Mouse (Mus musculus) neural tube, embryonic 13.5 days (tissue): ENCODE data around the gene Kif5c. TPM values are rescaled to one million over a fixed set of nuclear protein-coding genes. Genes with fewer than 3 reads are reported as not detected.
A peak's percentile ranks its signal among the peaks of the same experiment; 100 is the strongest.

ENCODE experiments used
- ATAC-seq: fragments of 200-750 bp; cut with Nextera tagmentation; 2 replicates; pipeline ENCODE4 v1.8.0; 2017; ENCODE audit warnings: low read depth, mild to moderate bottlenecking, moderate TSS enrichment, moderate library complexity
- H3K27ac ChIP-seq: fragments of 300-500 bp; sonication (generic); replicated peaks from 2 replicates; pipeline ENCODE4 v1.5.1; 2015; ENCODE audit warnings: moderate library complexity, mild to moderate bottlenecking, inconsistent platforms
- H3K27me3 ChIP-seq: fragments of 300-500 bp; sonication (generic); 2 replicates; pipeline ENCODE4 v1.6.1; 2015; ENCODE audit warnings: mild to moderate bottlenecking, inconsistent platforms
- H3K36me3 ChIP-seq: fragments of 300-500 bp; sonication (generic); 2 replicates; pipeline ENCODE4 v1.6.1; 2015; ENCODE audit warnings: mild to moderate bottlenecking, inconsistent platforms
- H3K4me1 ChIP-seq: fragments of 300-500 bp; sonication (generic); replicated peaks from 2 replicates; pipeline ENCODE4 v1.6.1; 2015; ENCODE audit warnings: inconsistent platforms
- H3K4me2 ChIP-seq: fragments of 300-500 bp; sonication (generic); 2 replicates; pipeline ENCODE4 v1.6.1; 2015; ENCODE audit warnings: inconsistent platforms, mild to moderate bottlenecking, moderate library complexity
- H3K4me3 ChIP-seq: fragments of 300-500 bp; sonication (generic); 2 replicates; pipeline ENCODE4 v1.5.1; 2015; ENCODE audit warnings: mild to moderate bottlenecking, inconsistent platforms
- H3K9ac ChIP-seq: fragments of 300-500 bp; sonication (generic); 2 replicates; pipeline ENCODE4 v1.6.1; 2015; ENCODE audit warnings: moderate library complexity, mild to moderate bottlenecking, inconsistent platforms
- H3K9me3 ChIP-seq: fragments of 300-500 bp; sonication (generic); 2 replicates; pipeline ENCODE4 v1.6.1; 2016; ENCODE audit warnings: inconsistent platforms
- WGBS: fragments of 180-500 bp; shearing (Covaris S2); methylation state at CpG from one replicate; pipeline ENCODE4 v1.1.7; 2015; 5-methylcytosine and 5-hydroxymethylcytosine counted together
- polyA plus RNA-seq: library from polyadenylated mRNA; unstranded; fragments of >200 nt; fragmentation: Nextera tagmentation; extraction: Ambion mirVana; gene quantifications from 2 replicates; pipeline ENCODE4 v1.2.1, GENCODE M21; 2015

Kif5c gene
- polyA plus RNA-seq, 1 experiment from 2014 or later: 181 TPM

DNA sequence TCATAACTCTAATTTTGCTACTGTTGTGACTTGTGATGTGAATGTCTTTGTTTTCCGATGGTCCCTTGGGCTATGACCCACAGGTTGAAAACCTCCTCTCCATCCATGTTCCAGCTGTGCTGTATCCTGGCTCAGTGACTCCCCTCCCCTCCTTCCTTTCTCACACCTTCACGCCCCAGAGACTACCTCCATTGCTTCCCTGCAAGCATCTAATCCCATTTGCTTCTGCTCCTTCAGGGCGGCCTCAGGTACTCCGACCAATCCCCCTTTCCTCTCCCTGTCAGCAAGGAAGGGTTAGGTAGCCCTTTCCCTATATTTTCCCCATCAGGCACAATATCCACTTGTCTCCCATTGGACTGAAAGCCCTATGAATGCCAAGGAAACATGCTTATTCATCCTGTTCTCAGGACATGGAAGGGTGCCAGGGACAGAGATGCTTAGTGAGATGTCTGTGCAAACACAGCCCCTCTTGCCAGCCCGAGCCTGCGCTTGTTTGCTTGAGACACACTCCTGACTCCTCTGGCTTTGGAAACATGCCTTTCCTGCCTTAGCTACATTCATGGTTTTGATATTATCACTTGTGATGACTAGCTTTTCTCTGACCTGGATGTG lies 9.1 kb downstream of the Kif5c start:
- Histone ChIP-seq H3K9me3 (no peaks in the 10 kb centered on the region), H3K9ac (no peak overlapping the region), H3K27ac (peak overlapping the region; percentile 59), H3K4me2 (no peak overlapping the region), H3K36me3 (peaks cover 13% of the 10 kb centered on the region; the same call in 1 of the 2 replicates), H3K4me1 (peaks cover 51% of the 10 kb centered on the region), H3K27me3 (no peaks in the 10 kb centered on the region), H3K4me3 (no peak overlapping the region)
- no peak for ATAC-seq
- 78% methylated on average over 6 of the region's 6 CpGs for WGBS

DNA sequence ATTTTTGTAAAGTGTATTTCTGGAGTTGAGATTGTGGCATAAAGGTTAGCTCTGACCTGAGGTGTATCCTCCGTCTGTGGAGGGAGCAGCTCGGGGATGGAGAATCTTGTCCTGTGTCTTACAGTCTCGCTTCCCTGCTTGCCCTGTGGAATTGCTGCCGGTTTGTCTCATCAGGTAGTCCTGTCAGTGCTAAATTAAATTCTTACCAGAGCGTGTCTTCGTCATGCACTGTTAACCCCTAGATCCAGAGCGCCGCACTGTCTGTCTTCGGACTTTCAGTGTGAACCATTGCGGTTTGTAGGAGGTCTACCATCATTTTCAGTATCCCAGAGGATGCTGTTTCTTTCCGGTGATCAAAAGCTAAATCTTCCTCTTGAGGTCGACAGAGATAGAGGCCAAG lies 10.1 kb downstream of the Kif5c start:
- Histone ChIP-seq H3K4me2 (no peak overlapping the region), H3K4me1 (peaks cover 61% of the 10 kb centered on the region)

DNA sequence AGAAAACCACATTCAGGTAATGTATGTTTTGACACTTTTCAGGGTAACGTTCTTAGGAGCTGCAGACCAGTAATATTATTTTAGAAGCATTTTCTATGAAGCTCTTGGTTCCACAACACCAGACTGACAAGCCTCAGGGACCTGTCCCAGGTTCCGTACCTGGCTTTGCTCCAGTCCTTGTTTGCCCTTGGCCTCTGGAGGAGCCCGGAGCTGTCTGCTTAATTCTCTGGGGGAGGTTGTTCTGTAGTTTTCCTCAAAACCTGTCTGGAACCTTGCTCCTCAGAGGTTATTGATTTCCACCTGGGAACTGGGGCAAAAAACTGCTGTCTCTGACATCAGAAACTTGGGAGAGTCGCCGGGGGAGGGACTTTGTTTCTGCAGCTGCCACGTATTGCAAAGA lies 11.5 kb downstream of the Kif5c start:
- peaks cover 65% of the 10 kb centered on the region for H3K4me1 ChIP-seq
- ATAC-seq: no peak
- no peak overlapping the region for H3K4me3 ChIP-seq
- peaks cover 5% of the 10 kb centered on the region; the same call in 1 of the 2 replicates for H3K36me3 ChIP-seq
- H3K9me3 ChIP-seq: no peaks in the 10 kb centered on the region
- 92% methylated on average over 6 of the region's 6 CpGs for WGBS
- no peak overlapping the region for H3K27ac ChIP-seq
- no peaks in the 10 kb centered on the region for H3K27me3 ChIP-seq
- no peak overlapping the region for H3K9ac ChIP-seq
- no peak overlapping the region for H3K4me2 ChIP-seq

More for the DNA sequence above, 10.1 kb downstream of the Kif5c start:
- Histone ChIP-seq H3K27me3 (no peaks in the 10 kb centered on the region), H3K36me3 (peaks cover 6% of the 10 kb centered on the region; the same call in 1 of the 2 replicates), H3K9ac (no peak overlapping the region), H3K9me3 (no peaks in the 10 kb centered on the region), H3K4me3 (no peak overlapping the region), H3K27ac (no peak overlapping the region)
- no peak for ATAC-seq
- 77% methylated on average over 12 of the region's 12 CpGs for WGBS

DNA sequence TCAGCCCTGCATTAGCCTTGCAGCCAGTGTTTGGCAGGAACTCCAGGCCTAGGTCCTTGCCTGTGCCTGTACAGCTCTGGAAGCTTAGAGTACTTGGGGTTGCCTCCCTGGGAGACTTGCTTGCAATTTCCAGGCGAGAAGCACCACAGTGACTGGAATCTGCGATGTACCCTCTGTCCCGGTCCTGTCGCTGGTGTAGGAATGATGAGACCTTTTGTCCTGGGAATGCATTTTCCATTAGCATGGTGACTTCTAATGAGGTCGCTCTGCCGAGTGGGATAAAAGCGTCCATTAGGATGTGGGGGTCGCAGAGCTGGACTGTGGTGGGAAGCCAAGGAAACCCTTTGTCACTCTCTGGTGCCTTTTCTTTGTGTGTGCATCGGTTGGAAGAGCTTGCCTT lies 14.1 kb downstream of the Kif5c start:
- H3K27me3 ChIP-seq: no peaks in the 10 kb centered on the region
- 18% methylated on average over 9 of the region's 9 CpGs for WGBS
- peak overlapping the region; percentile 61 for H3K9ac ChIP-seq
- H3K27ac ChIP-seq: peak overlapping the region; percentile 81
- peaks cover 5% of the 10 kb centered on the region; the same call in 1 of the 2 replicates for H3K36me3 ChIP-seq
- no peaks in the 10 kb centered on the region for H3K9me3 ChIP-seq
- 0 out of 2 replicates have a peak overlapping the region, but pooled peaks have one; percentile 2 for H3K4me3 ChIP-seq
- ATAC-seq: peak; percentile 74
- H3K4me1 ChIP-seq: peaks cover 51% of the 10 kb centered on the region
- H3K4me2 ChIP-seq: peak overlapping the region; percentile 47

DNA sequence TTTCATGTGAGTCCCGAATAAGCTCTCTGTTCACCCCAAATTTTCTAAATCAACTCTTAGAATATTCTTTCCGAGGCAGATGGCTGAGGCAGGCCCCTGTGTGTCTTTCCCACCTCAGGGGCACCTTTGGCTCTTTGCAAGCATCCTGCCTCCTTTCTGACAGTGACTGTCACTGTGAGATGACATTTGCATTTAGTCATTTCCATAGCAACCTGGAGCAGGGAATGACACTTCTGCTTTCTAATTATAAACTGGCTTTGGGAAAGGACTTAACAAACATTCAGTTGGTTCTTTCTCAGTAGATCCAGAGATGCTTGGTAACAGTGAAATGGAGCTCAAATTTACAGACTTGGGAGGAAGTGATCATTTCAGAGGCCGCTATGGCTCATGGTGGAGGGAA lies 23.7 kb downstream of the Kif5c start:
- peaks cover 63% of the 10 kb centered on the region for H3K4me1 ChIP-seq
- no peak for ATAC-seq
- H3K27me3 ChIP-seq: no peaks in the 10 kb centered on the region
- peak overlapping the region; percentile 38; the same call in 1 of the 2 replicates for H3K27ac ChIP-seq
- 87% methylated on average over 3 of the region's 3 CpGs for WGBS
- no peaks in the 10 kb centered on the region for H3K9me3 ChIP-seq
- H3K4me3 ChIP-seq: no peak overlapping the region
- no peak overlapping the region for H3K9ac ChIP-seq
- H3K36me3 ChIP-seq: no peaks in the 10 kb centered on the region; the same call in 1 of the 2 replicates
- H3K4me2 ChIP-seq: no peak overlapping the region

DNA sequence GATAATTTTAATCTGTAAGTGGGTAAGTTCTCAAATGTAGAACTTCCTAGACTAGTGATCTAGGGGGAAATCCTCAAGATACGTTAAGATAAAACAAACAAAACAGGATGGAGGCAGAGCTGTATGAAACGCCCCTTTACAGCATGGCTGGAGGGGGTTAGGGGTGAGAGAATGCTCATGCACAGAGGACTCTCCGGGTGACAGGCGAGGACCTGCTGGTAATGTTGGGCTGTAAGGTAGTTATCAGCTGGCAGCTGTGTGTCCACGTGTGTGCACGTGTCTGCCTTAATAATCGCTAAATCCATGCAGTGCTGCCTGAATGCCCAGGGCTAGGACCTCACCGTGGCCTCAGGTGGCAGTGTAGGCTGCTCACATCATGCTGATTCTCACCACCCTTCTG lies 24.7 kb downstream of the Kif5c start:
- Histone ChIP-seq H3K27me3 (no peaks in the 10 kb centered on the region), H3K36me3 (no peaks in the 10 kb centered on the region; the same call in 1 of the 2 replicates), H3K4me3 (no peak overlapping the region), H3K27ac (no peak overlapping the region), H3K4me2 (no peak overlapping the region), H3K4me1 (peaks cover 66% of the 10 kb centered on the region), H3K9me3 (no peaks in the 10 kb centered on the region), H3K9ac (no peak overlapping the region)
- ATAC-seq: no peak
- 86% methylated on average over 8 of the region's 8 CpGs for WGBS

DNA sequence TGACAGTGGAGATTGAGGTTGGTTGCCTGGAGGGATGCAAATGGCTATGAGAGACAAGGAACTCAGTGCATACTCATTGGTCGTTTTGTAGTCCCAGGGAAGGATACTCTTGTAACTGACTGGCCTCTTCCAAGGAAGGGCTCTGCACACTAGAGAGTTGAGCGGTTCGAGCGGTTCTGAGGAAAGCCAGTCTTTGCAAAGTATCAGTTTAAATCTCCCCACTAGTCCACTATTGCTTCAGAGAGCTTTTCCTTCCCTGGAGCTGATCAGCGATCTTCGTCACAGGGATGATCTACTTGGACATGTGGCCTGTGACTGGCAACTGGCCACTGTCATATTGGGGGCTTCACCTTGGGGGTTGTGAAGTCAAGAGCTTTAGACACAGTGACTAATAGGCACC lies 28.5 kb downstream of the Kif5c start:
- Histone ChIP-seq H3K9ac (no peak overlapping the region), H3K9me3 (no peaks in the 10 kb centered on the region), H3K36me3 (peaks cover 3% of the 10 kb centered on the region), H3K4me1 (peaks cover 53% of the 10 kb centered on the region), H3K4me2 (no peak overlapping the region), H3K27me3 (no peaks in the 10 kb centered on the region), H3K27ac (no peak overlapping the region), H3K4me3 (no peak overlapping the region)
- 80% methylated on average over 6 of the region's 6 CpGs for WGBS
- ATAC-seq: no peak

DNA sequence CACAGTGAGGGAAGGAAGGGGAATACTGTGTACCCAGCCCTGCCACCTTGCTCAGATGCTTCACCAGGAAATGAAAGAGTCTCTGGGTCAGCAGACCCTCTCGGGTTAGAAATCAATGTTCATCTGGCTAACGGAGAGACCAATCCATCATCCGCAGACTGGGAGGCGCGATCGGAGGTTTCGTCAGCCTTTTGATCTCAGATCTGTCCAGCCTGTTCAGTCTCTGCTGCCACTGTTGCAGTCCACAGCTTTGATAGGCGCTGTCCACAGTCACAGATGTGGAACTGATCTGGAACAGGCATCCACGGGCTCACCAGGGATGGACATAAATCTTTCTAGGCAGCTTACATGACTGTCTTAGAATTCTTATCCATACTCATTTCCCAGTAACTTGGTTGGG lies 29.2 kb downstream of the Kif5c start:
- Histone ChIP-seq H3K9ac (no peak overlapping the region), H3K4me1 (peaks cover 45% of the 10 kb centered on the region), H3K27me3 (no peaks in the 10 kb centered on the region), H3K4me2 (no peak overlapping the region), H3K4me3 (no peak overlapping the region), H3K9me3 (no peaks in the 10 kb centered on the region), H3K27ac (0 out of 2 replicates have a peak overlapping the region, but pooled peaks have one; percentile 9), H3K36me3 (peaks cover 3% of the 10 kb centered on the region)
- ATAC-seq: peak; percentile 23; the same call in 1 of the 2 replicates
- 61% methylated on average over 9 of the region's 9 CpGs for WGBS

DNA sequence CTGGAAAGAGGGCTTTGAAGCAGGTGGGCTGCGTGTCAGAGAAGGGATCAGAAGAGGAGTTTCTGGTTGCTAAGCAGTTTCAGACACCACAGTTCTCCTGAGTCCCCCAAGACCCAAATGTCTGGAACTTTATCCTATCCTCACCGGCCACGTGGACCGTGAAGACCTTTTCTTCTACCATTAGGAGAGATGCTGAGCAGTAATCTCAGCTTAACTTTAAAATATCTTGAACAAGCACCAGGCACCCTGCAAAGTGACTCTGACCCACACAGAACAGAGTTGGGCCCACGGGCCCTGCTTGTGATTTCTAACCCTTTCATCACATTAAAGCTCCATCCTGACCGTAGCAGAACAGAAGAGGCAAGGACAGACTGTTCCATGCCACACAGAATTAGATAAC lies 29.7 kb downstream of the Kif5c start:
- no peaks in the 10 kb centered on the region for H3K27me3 ChIP-seq
- no peak overlapping the region for H3K4me3 ChIP-seq
- WGBS: 89% methylated on average over 6 of the region's 6 CpGs
- no peak overlapping the region for H3K27ac ChIP-seq
- no peak overlapping the region for H3K9ac ChIP-seq
- peaks cover 45% of the 10 kb centered on the region for H3K4me1 ChIP-seq
- H3K36me3 ChIP-seq: peaks cover 3% of the 10 kb centered on the region
- no peak overlapping the region for H3K4me2 ChIP-seq
- no peak for ATAC-seq
- H3K9me3 ChIP-seq: no peaks in the 10 kb centered on the region

DNA sequence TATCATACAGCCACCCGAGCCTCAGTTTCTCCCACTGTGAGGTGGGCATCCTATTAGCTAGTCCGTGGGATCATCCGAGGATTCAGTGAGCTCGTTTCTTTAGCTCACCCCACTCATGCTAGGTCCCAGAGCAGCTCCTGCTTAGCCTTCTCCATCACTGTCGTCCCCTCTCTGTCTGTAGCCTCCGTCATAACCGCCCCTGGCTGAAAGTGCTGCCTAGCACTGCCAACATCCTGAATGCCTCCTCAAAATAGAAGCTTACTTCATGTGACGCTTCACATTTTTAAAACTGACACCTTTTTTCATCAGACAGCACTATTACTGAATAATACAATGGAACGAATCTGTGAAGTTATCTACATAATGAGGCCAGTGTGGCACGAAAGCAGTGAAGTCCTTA lies 30.1 kb downstream of the Kif5c start:
- H3K27ac ChIP-seq: no peak overlapping the region
- 89% methylated on average over 10 of the region's 10 CpGs for whole genome bisulfite sequencing
- no peak overlapping the region for H3K4me2 ChIP-seq
- peaks cover 3% of the 10 kb centered on the region for H3K36me3 ChIP-seq
- no peaks in the 10 kb centered on the region for H3K27me3 ChIP-seq
- peaks cover 49% of the 10 kb centered on the region for H3K4me1 ChIP-seq
- H3K4me3 ChIP-seq: no peak overlapping the region
- no peaks in the 10 kb centered on the region for H3K9me3 ChIP-seq
- H3K9ac ChIP-seq: no peak overlapping the region
- no peak for ATAC-seq

DNA sequence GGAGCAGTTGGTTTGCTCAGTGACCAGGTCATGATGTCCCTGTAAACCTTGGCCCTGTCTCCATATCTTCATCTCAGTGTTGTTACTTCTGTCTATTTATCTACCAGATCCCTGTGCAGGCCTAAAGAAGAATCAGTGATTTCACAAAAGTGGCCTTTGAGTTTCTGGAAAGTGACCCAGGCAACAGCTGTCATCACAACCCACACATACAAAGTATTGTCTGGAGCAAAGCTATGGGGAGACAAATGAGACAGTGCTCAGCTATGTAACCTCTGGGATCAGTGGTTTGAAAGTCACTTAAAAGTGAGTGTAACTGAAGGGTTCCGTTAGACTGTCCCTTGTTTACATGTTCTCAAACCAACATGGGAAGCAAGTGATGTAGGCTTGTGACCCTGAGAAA lies 32.6 kb downstream of the Kif5c start:
- H3K27ac ChIP-seq: no peak overlapping the region
- H3K27me3 ChIP-seq: no peaks in the 10 kb centered on the region
- 77% methylated on average over 1 of the region's 1 CpGs for WGBS
- no peak overlapping the region for H3K4me2 ChIP-seq
- H3K36me3 ChIP-seq: peaks cover 3% of the 10 kb centered on the region; the same call in 1 of the 2 replicates
- no peak overlapping the region for H3K9ac ChIP-seq
- H3K4me3 ChIP-seq: no peak overlapping the region
- no peaks in the 10 kb centered on the region for H3K9me3 ChIP-seq
- ATAC-seq: no peak
- H3K4me1 ChIP-seq: peaks cover 56% of the 10 kb centered on the region

DNA sequence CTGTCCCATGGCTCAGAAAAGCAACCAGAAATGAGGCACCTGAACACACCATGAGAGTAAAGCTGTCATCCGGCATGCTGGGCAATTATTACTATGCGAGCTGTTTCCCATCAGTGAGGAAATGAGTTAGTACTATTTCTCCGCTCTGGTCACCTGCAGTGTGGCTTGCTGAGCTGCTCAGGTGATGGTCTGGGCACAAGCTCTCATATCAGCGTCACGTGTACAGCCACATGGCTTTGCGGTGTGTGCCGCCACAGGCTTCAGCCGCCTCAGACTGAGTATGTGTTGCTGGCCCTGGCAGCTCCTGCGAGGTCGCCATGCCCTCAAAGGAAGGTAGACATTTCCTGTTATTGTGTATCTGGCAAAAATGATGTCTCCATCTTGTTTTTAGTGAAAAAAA lies 35.5 kb downstream of the Kif5c start:
- Histone ChIP-seq H3K4me2 (no peak overlapping the region), H3K36me3 (peaks cover 3% of the 10 kb centered on the region; the same call in 1 of the 2 replicates), H3K4me3 (no peak overlapping the region), H3K9ac (no peak overlapping the region), H3K27me3 (no peaks in the 10 kb centered on the region), H3K4me1 (peaks cover 58% of the 10 kb centered on the region), H3K9me3 (no peaks in the 10 kb centered on the region), H3K27ac (peak overlapping the region; percentile 67; the same call in 1 of the 2 replicates)
- ATAC-seq: peak; percentile 42
- WGBS: 69% methylated on average over 10 of the region's 10 CpGs
